Mouse (Mus musculus) heart, adult 2 months (tissue): Measurements from ENCODE around the gene Etnk2. TPM values are rescaled to one million over a fixed set of nuclear protein-coding genes. Genes with fewer than 3 reads are reported as not detected.
A peak's percentile ranks its signal among the peaks of the same experiment; 100 is the strongest.

ENCODE experiments used
- DNase-seq, 2 experiments: peaks; one replicate each; pipeline ENCODE4 v3.0.0; 2021
- H3K27ac ChIP-seq: fragments of 200-600 bp; 2 replicates; pipeline ENCODE4 v1.8.1; 2022
- H3K27me3 ChIP-seq: fragments of 200-500 bp; 2 replicates; pipeline ENCODE4 v1.6.1; 2012; ENCODE audit warnings: mild to moderate bottlenecking, low read length, inconsistent platforms, mixed read lengths; ENCODE audit not compliant: control insufficient read depth, insufficient read depth
- H3K36me3 ChIP-seq: fragments of 200-500 bp; 2 replicates; pipeline ENCODE4 v1.6.1; 2012; ENCODE audit warnings: low read length, inconsistent platforms; ENCODE audit not compliant: control insufficient read depth, insufficient read depth
- H3K4me1 ChIP-seq: fragments of 200-500 bp; 2 replicates; pipeline ENCODE4 v1.6.1; 2011; ENCODE audit warnings: low read length; ENCODE audit not compliant: control insufficient read depth, insufficient read depth
- H3K4me3 ChIP-seq: fragments of 200-600 bp; 2 replicates; pipeline ENCODE4 v1.8.1; 2022
- H3K79me2 ChIP-seq: fragments of 200-500 bp; replicated peaks from 2 replicates; pipeline ENCODE4 v1.6.1; 2012; ENCODE audit warnings: mild to moderate bottlenecking, inconsistent platforms, low read length, moderate library complexity, mixed read lengths; ENCODE audit not compliant: control insufficient read depth, insufficient read depth
- H3K9ac ChIP-seq: fragments of 200-500 bp; 2 replicates; pipeline ENCODE4 v1.6.1; 2012; ENCODE audit warnings: low read depth, mild to moderate bottlenecking, control low read depth, inconsistent platforms, low read length, mixed read lengths
- CTCF ChIP-seq: fragments of 200-600 bp; IDR thresholded peaks from 2 replicates; pipeline ENCODE4 v1.8.1; 2022; ENCODE audit warnings: antibody characterized with exemption, mild to moderate bottlenecking, moderate library complexity
- EP300 ChIP-seq: fragments of 200-500 bp; IDR thresholded peaks from 2 replicates; pipeline ENCODE4 v1.6.1; 2011; ENCODE audit warnings: low read depth, low read length, control low read depth; ENCODE audit not compliant: insufficient read depth
- POLR2A ChIP-seq: fragments of 200-500 bp; IDR thresholded peaks from 2 replicates; pipeline ENCODE4 v1.6.1; 2011; ENCODE audit warnings: mild to moderate bottlenecking, low read depth, low read length, control low read depth; ENCODE audit not compliant: insufficient read depth
- WGBS: fragments of 180-500 bp; shearing (Covaris S2); methylation state at CpG from one replicate; pipeline ENCODE4 v1.1.7; 2018; 5-methylcytosine and 5-hydroxymethylcytosine counted together
- intact Hi-C: fragments of 180-260 bp; cut with DNase I; formaldehyde crosslinking; loops from one replicate; pipeline ENCODE4 v1.15.1; 2025
- long read RNA-seq: library from polyadenylated mRNA; stranded (forward); transcript quantifications from one replicate; pipeline ENCODE4 v2.0.0, GENCODE M21; 2021
- polyA plus RNA-seq: library from polyadenylated mRNA; depleted of rRNA; stranded (reverse); fragments of >200 nt; gene quantifications from 2 replicates; pipeline ENCODE4 v1.2.3, GENCODE M21; 2012; rRNA removed
- total RNA-seq, 2 experiments: library from RNA; stranded (reverse); gene quantifications; 2 replicates each; pipeline ENCODE4 v1.2.3; 2021

Gene Etnk2
- under 1 TPM; 0.29 to 0.93 TPM for total RNA-seq
- 0.70 and 0.84 TPM in 2 replicates for polyA plus RNA-seq
- long read RNA-seq, partial matches to known transcripts: 0 of 1 reads
- long read RNA-seq, other reads (novel, unspliced or antisense): 1 of 1 reads

DNA sequence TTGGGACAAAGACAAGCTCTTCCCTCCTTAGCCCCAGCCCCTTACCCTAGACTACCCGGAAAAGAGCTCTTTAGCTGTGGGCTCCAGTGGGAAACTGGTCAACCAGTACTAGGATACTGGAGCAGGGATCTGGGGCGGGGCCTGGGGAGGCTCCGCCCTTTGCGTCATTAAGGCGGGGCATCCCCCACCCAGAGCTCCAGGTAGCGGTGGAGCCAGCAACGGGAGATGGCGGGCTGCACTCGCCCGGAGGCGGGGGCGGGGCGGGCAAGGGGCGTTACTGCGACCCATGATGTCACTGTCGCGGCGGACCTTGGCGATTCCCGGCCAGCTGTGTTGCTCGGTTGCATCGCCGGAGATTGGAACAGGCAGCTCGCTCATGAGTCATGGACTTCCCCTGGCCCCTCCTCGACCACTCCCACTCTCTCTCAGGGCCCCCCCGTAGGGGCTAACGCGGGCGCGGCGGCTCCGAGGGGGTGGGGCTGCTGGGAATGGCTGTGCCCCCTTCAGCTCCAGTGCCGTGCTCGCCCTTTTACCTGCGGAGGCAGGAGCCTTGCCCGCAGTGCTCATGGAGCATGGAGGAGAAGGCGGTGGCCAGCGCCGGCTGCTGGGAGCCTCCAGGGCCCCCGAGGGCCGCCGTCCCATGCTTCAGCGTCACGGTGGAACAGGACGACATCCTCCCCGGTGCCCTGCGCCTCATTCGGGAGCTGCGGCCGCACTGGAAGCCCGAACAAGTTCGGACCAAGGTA, at the start of gene Etnk2:
TSS of gene Etnk2 (plus strand) at position 297 of the 746 bp plus-strand sequence.
- no peak within 1 kb of the TSS for H3K27ac ChIP-seq
- TF ChIP-seq EP300 (no peak), POLR2A (no peak), CTCF (no peak)

DNA sequence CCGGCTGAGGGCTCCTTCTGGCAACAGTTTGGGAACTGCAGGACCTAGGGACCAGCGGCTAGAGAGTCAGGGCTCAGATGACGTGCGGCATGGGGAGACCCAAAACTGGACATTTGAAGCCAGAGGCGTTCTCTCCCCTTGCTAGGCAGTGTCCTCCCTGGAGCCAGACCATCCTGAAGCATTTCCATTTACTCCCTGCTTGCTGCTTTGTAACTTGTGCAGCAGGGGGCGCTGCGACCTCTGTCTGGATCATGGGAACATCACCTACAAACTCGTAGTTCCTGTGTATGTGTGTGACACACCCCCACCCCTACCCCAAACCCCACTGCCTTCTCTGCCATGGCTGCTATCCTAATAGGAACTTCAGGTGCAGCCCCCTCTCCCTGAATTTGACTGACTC, 49.0 kb upstream of the Etnk2 start:
- Histone ChIP-seq H3K4me1 (no peaks in the 10 kb centered on the region), H3K36me3 (no peaks in the 10 kb centered on the region), H3K79me2 (no peaks in the 10 kb centered on the region), H3K9ac (no peak overlapping the region), H3K27me3 (no peaks in the 10 kb centered on the region), H3K4me3 (no peak overlapping the region), H3K27ac (no peak overlapping the region)
- DNase-seq: peak; percentile 45 to 66
- TF ChIP-seq CTCF (peak; percentile 87), POLR2A (no peak), EP300 (no peak)
- intact Hi-C loops: loop anchor here (2.0 kb wide), 2 partner anchors 38 to 296 kb away; partner anchors contain the start of gene Snrpe
- 28% methylated on average over 8 of the region's 8 CpGs for WGBS

More for the DNA sequence above, at the start of gene Etnk2:
- intact Hi-C loops: no loop called here
- no peaks in the 10 kb centered on the region for H3K79me2 ChIP-seq
- peak within 1 kb of the TSS; percentile 65 for H3K4me3 ChIP-seq
- peak; percentile 84 to 86 for DNase-seq
- H3K36me3 ChIP-seq: no peaks in the 10 kb centered on the region
- peaks cover 3% of the 10 kb centered on the region; the same call in 1 of the 2 replicates for H3K4me1 ChIP-seq
- 0 out of 2 replicates have a peak, but pooled peaks cover 3% of the 10 kb centered on the region for H3K27me3 ChIP-seq
- under 1% methylated on average over 52 of the region's 52 CpGs for WGBS
- H3K9ac ChIP-seq: peak within 1 kb of the TSS; percentile 49

DNA sequence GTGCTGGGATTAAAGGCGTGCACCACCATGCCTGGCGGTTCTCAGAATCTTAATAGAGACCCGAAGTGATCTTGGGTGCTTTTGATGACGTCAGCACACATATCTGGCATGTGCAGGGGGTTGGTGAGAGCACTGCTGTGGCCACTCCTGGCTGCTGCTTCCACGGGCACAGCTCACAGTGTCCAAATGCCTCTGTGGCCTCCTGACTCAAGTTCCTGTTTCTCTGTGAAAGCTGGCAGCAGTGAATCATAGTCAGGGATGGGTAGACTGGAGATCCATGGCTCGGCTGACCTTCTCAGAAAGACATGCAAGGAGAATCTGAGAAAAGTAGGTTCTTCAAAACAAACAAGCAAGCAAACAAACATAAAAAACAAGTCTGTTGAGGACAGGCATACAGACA, 47.6 kb upstream of the Etnk2 start:
- Histone ChIP-seq H3K79me2 (no peaks in the 10 kb centered on the region), H3K36me3 (no peaks in the 10 kb centered on the region), H3K27ac (no peak overlapping the region), H3K9ac (no peak overlapping the region), H3K4me3 (no peak overlapping the region), H3K4me1 (no peaks in the 10 kb centered on the region), H3K27me3 (no peaks in the 10 kb centered on the region)
- WGBS: 59% methylated on average over 6 of the region's 6 CpGs
- TF ChIP-seq POLR2A (no peak), EP300 (no peak), CTCF (no peak)
- intact Hi-C loops: loop anchor here (2.0 kb wide), 2 partner anchors 37 to 295 kb away; partner anchors contain the start of gene Snrpe
- no peak for DNase-seq

GRCm38 (mm10) chr1:133316577-133316976, 46.8 kb upstream of the Etnk2 start:
- no peaks in the 10 kb centered on the region for H3K4me1 ChIP-seq
- H3K79me2 ChIP-seq: no peaks in the 10 kb centered on the region
- H3K27me3 ChIP-seq: no peaks in the 10 kb centered on the region
- no peak overlapping the region for H3K9ac ChIP-seq
- intact Hi-C loops: no loop called here
- DNase-seq: no peak
- H3K36me3 ChIP-seq: no peaks in the 10 kb centered on the region
- 84% methylated on average over 4 of the region's 4 CpGs for WGBS
- TF ChIP-seq EP300 (no peak), CTCF (no peak), POLR2A (no peak)
- H3K4me3 ChIP-seq: no peak overlapping the region
- no peak overlapping the region for H3K27ac ChIP-seq

- H3K4me1 ChIP-seq: no peaks in the 10 kb centered on the region
- no peak overlapping the region for H3K4me3 ChIP-seq
- no peaks in the 10 kb centered on the region for H3K79me2 ChIP-seq
- TF ChIP-seq EP300 (no peak), POLR2A (no peak), CTCF (peak; percentile 49)
- intact Hi-C loops: no loop called here
- no peak overlapping the region for H3K27ac ChIP-seq
- WGBS: 74% methylated on average over 1 of the region's 1 CpGs
- no peak overlapping the region for H3K9ac ChIP-seq
- no peaks in the 10 kb centered on the region for H3K27me3 ChIP-seq
- DNase-seq: no peak
- H3K36me3 ChIP-seq: no peaks in the 10 kb centered on the region
Observed at GRCm38 (mm10) chr1:133317149-133317548, 46.2 kb upstream of the Etnk2 start.
